Comparison of ENCODE assay signal across 26 mouse cellular contexts in genomic region chr11:32864615-32865014, GRCm38 (mm10). TPM values are rescaled to one million over a fixed set of nuclear protein-coding genes. Genes with fewer than 3 reads are reported as not detected.
DNase-seq lines count a peak whose midpoint lies in the region; ATAC-seq and TF ChIP-seq lines count a peak whose summit lies in the region.
"Had no signal": no experiment of that assay in that cellular context is flagged by ENCODE, and none has a peak within 500 bp of the region (broad histone marks: within the 10 kb centered on the region; RNA-seq: fewer than 3 reads in every experiment).

No protein-coding gene starts in this region.

- peak; percentile 59 for DNase-seq in forebrain, embryonic 14.5 days (ENCODE audit: low spot score)
- DNase-seq in forebrain, embryonic 10.5 days (ENCODE audit: extremely low spot score, low spot score) = no peak
- DNase-seq in lung, postnatal 10 days = peak; percentile 23
- no peak for DNase-seq in lung, postnatal 25 days (ENCODE audit: low spot score)
- peak; percentile 75 for DNase-seq in cerebellum, adult 9-11 months
- DNase-seq in stomach, postnatal 0 days (ENCODE audit: low spot score) = no peak
- DNase-seq: gastrocnemius, adult 2 months; heart, adult 11 months; heart, postnatal 36 days; kidney, adult 2 months; kidney, postnatal 25 days; layer of hippocampus, postnatal 36 days; lung, adult 18-20 months; lung, postnatal 4 days; midbrain, embryonic 14.5 days; thymus, postnatal 25 days had no signal

- no peaks in the 10 kb centered on the region for H3K36me3 ChIP-seq in forebrain, embryonic 14.5 days (ENCODE audit: control insufficient read depth, insufficient read depth, low read length)
- no peaks in the 10 kb centered on the region for H3K36me3 ChIP-seq in forebrain, embryonic 10.5 days (replicated peaks)
- H3K36me3 ChIP-seq in stomach, postnatal 0 days (ENCODE audit: control insufficient read depth, insufficient read depth, low read length) = no peaks in the 10 kb centered on the region
- H3K36me3 ChIP-seq: embryonic facial prominence, embryonic 13.5 days; heart, embryonic 13.5 days; stomach, embryonic 15.5 days had no signal

- no peak for TF ChIP-seq CTCF in stomach, postnatal 0 days (IDR thresholded peaks at IDR 0.05; ENCODE audit: low read depth)

- no peak for TF ChIP-seq EP300 in stomach, postnatal 0 days (optimal IDR thresholded peaks at IDR 0.05)

- H3K4me1 ChIP-seq in forebrain, embryonic 14.5 days (ENCODE audit: control insufficient read depth, insufficient read depth, low read length) = no peaks in the 10 kb centered on the region
- H3K4me1 ChIP-seq in forebrain, embryonic 10.5 days = 0 out of 2 replicates have a peak, but pooled peaks cover 2% of the 10 kb centered on the region
- H3K4me1 ChIP-seq in stomach, postnatal 0 days (replicated peaks; ENCODE audit: control insufficient read depth, insufficient read depth) = no peaks in the 10 kb centered on the region
- H3K4me1 ChIP-seq: heart, embryonic 13.5 days; stomach, embryonic 15.5 days had no signal

- H3K4me2 ChIP-seq in forebrain, embryonic 14.5 days (ENCODE audit: low read length) = no peak overlapping the region
- no peak overlapping the region for H3K4me2 ChIP-seq in stomach, postnatal 0 days (replicated peaks; ENCODE audit: low read depth)
- H3K4me2 ChIP-seq: embryonic facial prominence, embryonic 13.5 days; heart, embryonic 13.5 days; stomach, embryonic 15.5 days had no signal

- H3K9me3 ChIP-seq in forebrain, embryonic 14.5 days (replicated peaks; ENCODE audit: control insufficient read depth, low read length) = no peaks in the 10 kb centered on the region
- H3K9me3 ChIP-seq in forebrain, embryonic 10.5 days = no peaks in the 10 kb centered on the region
- no peaks in the 10 kb centered on the region for H3K9me3 ChIP-seq in stomach, postnatal 0 days (ENCODE audit: control insufficient read depth, low read length)
- H3K9me3 ChIP-seq: embryonic facial prominence, embryonic 13.5 days; heart, embryonic 13.5 days; stomach, embryonic 15.5 days had no signal

- H3K4me3 ChIP-seq in forebrain, embryonic 14.5 days (ENCODE audit: low read depth, low read length) = no peak overlapping the region
- no peak overlapping the region for H3K4me3 ChIP-seq in forebrain, embryonic 10.5 days
- H3K4me3 ChIP-seq in stomach, postnatal 0 days (ENCODE audit: low read depth, low read length) = no peak overlapping the region
- H3K4me3 ChIP-seq: embryonic facial prominence, embryonic 13.5 days; gastrocnemius, adult 2 months; heart, embryonic 13.5 days; stomach, embryonic 15.5 days had no signal

- H3K27ac ChIP-seq in forebrain, embryonic 14.5 days (ENCODE audit: low read depth, low read length) = no peak overlapping the region
- no peak overlapping the region for H3K27ac ChIP-seq in forebrain, embryonic 10.5 days
- H3K27ac ChIP-seq in stomach, postnatal 0 days (replicated peaks) = no peak overlapping the region
- H3K27ac ChIP-seq: embryonic facial prominence, embryonic 13.5 days; gastrocnemius, adult 2 months; heart, embryonic 13.5 days; stomach, embryonic 15.5 days had no signal

- ATAC-seq in forebrain, embryonic 14.5 days = peak; percentile 55; the same call in 1 of the 2 replicates
- ATAC-seq in megakaryocyte progenitor cell, adult 5-6 weeks (replicated peaks; ENCODE audit: poor library complexity) = no peak
- ATAC-seq in stomach, postnatal 0 days (ENCODE audit: low FRiP score, low TSS enrichment) = no peak

- H3K9ac ChIP-seq in forebrain, embryonic 14.5 days (ENCODE audit: low read length) = no peak overlapping the region
- H3K9ac ChIP-seq in stomach, postnatal 0 days (ENCODE audit: low read length) = no peak overlapping the region
- H3K9ac ChIP-seq: embryonic facial prominence, embryonic 13.5 days; heart, embryonic 13.5 days; stomach, embryonic 15.5 days had no signal

- H3K27me3 ChIP-seq in forebrain, embryonic 14.5 days (replicated peaks; ENCODE audit: control insufficient read depth, insufficient read depth, low read length) = no peaks in the 10 kb centered on the region
- H3K27me3 ChIP-seq in forebrain, embryonic 10.5 days (ENCODE audit: poor library complexity, severe bottlenecking) = no peaks in the 10 kb centered on the region
- H3K27me3 ChIP-seq in stomach, postnatal 0 days (ENCODE audit: control insufficient read depth, insufficient read depth, low read length) = no peaks in the 10 kb centered on the region
- H3K27me3 ChIP-seq: stomach, embryonic 15.5 days had no signal

- 72% methylated on average over 5 of the region's 5 CpGs for WGBS in forebrain, embryonic 14.5 days
- 91% methylated on average over 5 of the region's 5 CpGs for WGBS in forebrain, embryonic 10.5 days
- 74% methylated on average over 5 of the region's 5 CpGs for WGBS in stomach, postnatal 0 days

RNA-seq across cellular contexts. Expression of gene Smim23, which starts 40.2 kb away (rescaled TPM):
- polyA plus RNA-seq in forebrain, embryonic 14.5 days (2014; fragmentation: Nextera tagmentation; extraction: Ambion mirVana) = not detected in 2 replicates
- polyA plus RNA-seq in forebrain, embryonic 10.5 days (2016; fragmentation: Nextera tagmentation; extraction: Ambion mirVana) = not detected in 2 replicates
- total RNA-seq in megakaryocyte progenitor cell, adult 5-6 weeks (2015) = not detected in 2 replicates
- not detected in 2 replicates for total RNA-seq in megakaryocyte progenitor cell, adult 5-6 weeks (2017)
- not detected in 2 replicates for polyA plus RNA-seq in stomach, postnatal 0 days (2015; fragmentation: Nextera tagmentation; extraction: Ambion mirVana)
- total RNA-seq: adrenal gland, adult 18-20 months; CH12.LX; gastrocnemius, adult 2 months; heart, postnatal 36 days; layer of hippocampus, postnatal 36 days; left cerebral cortex, postnatal 36 days; liver, adult 2 months had no signal
- polyA plus RNA-seq: cortical plate, adult 2 months; embryonic facial prominence, embryonic 13.5 days; heart, embryonic 13.5 days; kidney, adult 2 months; liver, adult 2 months; midbrain, embryonic 14.5 days; spleen, adult 2 months; stomach, embryonic 15.5 days had no signal

Comparison
In these comparisons a context has a peak if more than half of its experiments do, and no peak if none do; other contexts are left out.
1. DNase-seq: peak in forebrain, embryonic 14.5 days (single experiment), lung, postnatal 10 days (single experiment) and cerebellum, adult 9-11 months (single experiment); none in forebrain, embryonic 10.5 days (single experiment), lung, postnatal 25 days (single experiment) and stomach, postnatal 0 days (single experiment).